Mouse (Mus musculus) testis, adult 2 months (tissue): Measurements from ENCODE around the gene Pcgf1.

Source experiments
- CTCF ChIP-seq: fragments of 200-500 bp; IDR thresholded peaks from 2 replicates; pipeline ENCODE4 v1.5.1; 2012; ENCODE audit warnings: low read depth, mild to moderate bottlenecking, inconsistent platforms, low read length, moderate library complexity; ENCODE audit not compliant: control insufficient read depth, insufficient read depth, insufficient replicate concordance
- POLR2A ChIP-seq: fragments of 200-500 bp; IDR thresholded peaks from 2 replicates; pipeline ENCODE4 v1.6.1; 2012; ENCODE audit warnings: low read depth, mild to moderate bottlenecking, inconsistent platforms, low read length, moderate library complexity; ENCODE audit not compliant: control insufficient read depth

DNA sequence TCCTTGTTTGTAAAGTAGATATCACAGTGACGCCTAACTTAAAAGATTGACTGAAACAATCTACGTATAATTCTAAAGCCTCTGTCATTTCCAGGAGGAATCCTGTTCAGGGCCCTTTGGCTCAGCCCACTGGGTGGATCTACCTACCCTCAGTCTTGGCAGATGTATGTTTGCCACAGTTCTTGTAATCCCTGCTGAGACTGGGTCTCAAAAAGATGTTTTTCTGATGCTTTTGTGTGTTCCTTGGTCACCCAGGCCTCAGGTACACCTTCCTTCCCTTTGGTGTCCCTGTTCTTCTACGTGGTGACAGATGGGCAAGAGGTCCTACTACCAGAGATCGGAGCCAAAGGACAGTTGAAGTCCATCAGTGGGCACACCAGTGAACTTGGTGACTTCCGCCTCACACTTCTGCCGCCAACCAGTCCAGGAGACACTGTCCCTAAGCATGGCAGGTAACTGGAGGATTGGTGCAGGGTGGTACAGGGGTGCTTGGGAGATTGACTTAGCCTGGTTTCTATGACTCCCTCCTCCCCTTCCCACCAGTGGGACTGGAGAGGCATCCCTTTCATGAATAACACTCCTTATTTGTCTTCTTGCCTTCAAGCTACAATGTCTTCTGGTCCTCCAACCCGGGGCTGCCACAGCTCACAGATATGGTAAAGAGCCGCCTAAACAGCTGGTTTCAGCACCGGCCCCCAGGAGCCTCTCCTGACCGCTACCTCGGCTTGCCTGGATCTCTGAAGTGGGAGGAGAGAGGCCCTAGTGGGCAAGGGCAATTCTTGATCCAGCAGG, 38.9 kb downstream of the Pcgf1 start:
- no peak for TF ChIP-seq CTCF
- no peak for TF ChIP-seq POLR2A
